Mouse (Mus musculus) spleen, adult 12 weeks (tissue): ENCODE data around the gene Sema5a.

ENCODE experiments used
- DNase-seq: peaks from one replicate; pipeline ENCODE4 v3.0.0; 2022; ENCODE audit warnings: low spot score

Sema5a gene

GRCm38 (mm10) chr15:32356805-32357204 lies 112.2 kb downstream of the Sema5a start:
- DNase-seq, result no peak

DNA sequence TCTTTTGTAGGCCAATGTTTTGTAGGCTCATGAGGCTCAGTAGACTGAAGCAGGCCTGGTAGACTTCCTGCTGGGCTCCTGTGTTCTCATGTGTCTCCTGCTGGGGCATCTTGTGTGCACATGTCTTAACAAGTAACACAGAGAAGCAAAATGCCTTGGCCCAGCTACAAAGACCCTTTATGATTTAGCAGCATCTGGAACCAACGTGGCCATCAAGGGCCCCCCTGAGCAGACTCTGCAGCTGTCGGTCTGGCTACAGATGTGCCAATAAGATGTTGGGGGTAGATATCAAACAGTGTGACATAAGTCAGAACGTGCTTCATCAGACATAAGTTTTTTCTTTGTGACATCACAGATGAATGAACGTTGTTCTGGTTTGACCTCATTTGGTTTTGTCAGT lies 123.2 kb downstream of the Sema5a start:
- DNase-seq, result no peak

DNA sequence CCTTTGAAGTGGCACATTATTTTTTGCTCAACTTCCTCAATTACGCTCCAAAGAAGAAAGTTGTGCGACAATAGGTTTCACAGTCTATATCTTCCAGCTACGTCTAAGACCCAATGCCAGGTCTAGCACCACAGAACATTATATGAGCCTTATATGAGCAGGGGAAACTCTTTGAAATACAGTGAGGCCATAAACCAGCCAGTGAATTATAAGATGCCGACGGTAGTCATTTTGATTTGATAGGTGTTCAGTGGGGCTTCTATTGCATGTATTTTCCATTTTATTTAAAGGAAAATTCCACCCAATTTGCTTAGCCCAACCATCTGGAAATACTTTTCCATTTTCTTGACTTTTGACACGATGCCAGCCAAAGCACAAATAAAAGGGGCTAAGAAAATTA lies 126.3 kb downstream of the Sema5a start:
- DNase-seq, result no peak

GRCm38 (mm10) chr15:32371385-32371784 lies 126.8 kb downstream of the Sema5a start:
- DNase-seq, result no peak

DNA sequence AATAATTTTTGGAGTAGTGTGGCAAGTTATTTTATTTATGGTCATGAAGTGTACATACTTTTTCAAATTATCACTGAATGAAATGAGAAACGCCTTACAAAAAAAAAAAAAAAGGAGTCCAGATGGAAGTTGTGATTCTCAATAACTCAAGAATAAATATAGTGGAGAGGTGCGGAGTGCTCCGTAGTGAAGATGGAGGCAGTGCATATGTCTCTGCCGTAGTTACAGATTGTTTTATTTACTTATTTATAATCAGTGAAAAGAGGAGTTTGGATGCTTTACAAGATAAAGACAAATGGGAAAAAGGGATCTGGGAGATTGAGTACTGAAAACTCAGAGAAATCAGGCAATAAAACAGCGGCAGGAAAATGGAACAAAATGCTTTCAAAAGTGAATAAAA lies 131.7 kb downstream of the Sema5a start:
- DNase-seq, result no peak

DNA sequence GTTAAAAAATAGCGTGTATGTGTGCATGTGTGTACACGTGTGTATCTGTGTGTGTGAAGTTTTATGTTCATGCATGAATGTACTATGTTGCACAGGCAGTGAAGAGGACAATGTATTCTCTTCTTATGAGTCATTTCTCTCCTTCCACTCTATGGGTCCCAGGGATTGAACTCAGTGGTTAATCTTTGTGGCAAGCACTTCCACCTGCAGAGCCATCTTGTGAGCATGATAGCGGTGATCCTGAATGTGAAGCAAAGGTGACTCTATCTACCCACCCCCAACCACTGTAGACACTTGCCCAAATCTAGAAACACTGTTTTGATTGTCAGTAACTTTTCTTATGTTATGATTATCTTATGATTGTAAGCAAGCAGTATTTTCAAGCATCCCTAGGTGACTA lies 133.2 kb downstream of the Sema5a start:
- DNase-seq, result no peak

DNA sequence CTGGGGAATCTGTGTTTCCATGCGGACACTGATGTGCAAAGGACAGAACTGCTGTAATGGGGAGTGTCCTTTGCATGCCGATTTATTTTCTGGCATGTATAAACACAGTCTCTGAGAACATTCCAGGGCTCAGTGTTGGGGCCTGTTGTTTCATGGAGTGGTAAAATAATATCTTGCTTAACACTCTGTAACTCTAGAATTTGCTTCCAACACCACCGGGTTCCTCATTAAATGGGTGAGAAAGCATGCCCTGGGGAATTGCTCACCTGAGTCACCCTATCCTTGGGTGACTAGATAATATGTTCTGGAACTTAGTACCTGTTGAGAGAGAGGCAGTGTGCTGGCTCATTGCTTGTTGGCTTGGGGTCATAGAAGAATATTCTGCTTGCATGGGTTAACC lies 135.7 kb downstream of the Sema5a start:
- DNase-seq, result no peak

- DNase-seq, result no peak
Observed at GRCm38 (mm10) chr15:32382930-32383481, 138.4 kb downstream of the Sema5a start.

GRCm38 (mm10) chr15:32396241-32396890 lies 151.8 kb downstream of the Sema5a start:
- no peak for DNase-seq

DNA sequence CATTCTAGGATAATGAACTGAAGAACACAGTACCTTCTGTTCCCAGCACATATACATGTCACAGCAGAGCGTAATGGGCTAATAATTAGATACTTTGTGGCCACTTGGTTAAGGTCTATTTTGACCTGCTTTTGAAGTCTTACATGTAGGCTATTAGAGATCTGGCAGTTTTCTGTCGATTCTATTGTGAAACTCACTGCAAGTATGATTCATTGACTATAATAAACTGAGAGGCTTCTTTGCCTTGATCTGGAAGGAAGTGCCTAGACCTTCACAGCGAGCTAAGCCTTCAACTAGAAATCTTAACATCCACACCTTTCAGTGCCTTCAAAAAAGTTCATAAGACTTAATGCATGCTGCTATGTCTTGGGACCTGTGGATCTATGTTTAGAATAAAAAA lies 152.5 kb downstream of the Sema5a start:
- DNase-seq, result no peak

- DNase-seq, result no peak
Observed at GRCm38 (mm10) chr15:32398721-32399120, 154.1 kb downstream of the Sema5a start.

GRCm38 (mm10) chr15:32401909-32402527 lies 157.4 kb downstream of the Sema5a start:
- DNase-seq, result no peak

DNA sequence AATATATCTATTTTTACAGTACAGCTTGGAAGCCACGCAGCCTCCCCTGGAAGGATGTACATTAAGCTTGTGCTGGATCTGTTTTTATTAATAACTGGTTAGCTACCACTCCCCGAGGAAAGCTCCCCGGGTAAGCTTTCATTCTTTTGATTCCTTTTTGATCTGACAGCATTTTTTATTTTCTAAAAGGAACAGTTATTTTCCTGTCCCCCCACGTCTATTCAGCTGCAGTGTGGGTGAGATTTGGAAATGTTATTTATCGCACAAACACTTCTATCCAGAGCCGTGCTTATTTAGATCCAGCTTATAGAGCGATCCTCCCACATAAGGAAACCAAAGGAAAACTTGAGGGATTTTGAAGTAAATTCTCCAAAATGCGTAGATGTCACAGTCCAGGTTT lies 158.7 kb downstream of the Sema5a start:
- no peak for DNase-seq

- no peak for DNase-seq
Observed at GRCm38 (mm10) chr15:32406436-32406835, 161.8 kb downstream of the Sema5a start.

- no peak for DNase-seq
Observed at GRCm38 (mm10) chr15:32407766-32408165, 163.2 kb downstream of the Sema5a start.

DNA sequence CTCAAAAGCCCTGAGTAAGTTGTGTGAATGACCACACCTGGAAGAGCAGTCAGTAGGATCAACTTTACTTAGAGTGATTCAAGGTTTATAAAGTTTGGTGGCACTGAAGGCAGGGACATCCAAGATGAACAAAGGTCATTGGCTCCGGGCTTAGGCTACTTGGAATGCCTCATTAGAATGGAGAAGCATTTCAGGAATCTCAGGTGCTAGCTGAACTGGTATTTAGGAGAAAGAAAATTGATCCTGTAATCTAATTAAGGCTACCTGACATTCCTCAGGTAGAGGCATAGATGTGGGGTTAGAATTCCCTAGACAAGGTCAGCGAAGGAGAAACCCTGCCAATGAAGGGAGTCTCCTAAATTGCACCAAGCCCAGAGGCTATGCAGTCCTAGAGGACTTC lies 171.7 kb downstream of the Sema5a start:
- DNase-seq, result no peak

DNA sequence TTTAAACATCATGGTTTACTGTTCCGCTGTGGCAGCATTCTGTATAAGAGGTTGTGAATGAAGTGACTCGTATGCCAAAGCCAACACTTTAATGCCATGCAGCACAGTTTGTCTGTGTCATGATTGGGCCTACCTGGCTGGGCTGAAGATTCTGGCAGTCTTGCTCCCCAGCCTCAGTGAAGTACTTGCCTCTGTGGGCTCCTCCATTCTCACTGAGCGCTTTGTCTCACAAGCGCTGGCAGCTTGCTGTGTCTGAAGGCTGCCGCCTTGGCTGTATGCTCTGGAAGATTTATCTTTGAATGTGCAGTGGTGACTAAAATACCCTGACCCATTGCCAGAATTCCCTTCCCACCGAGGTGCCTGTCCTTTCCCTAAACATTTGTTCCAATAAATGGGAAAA lies 178.0 kb downstream of the Sema5a start:
- DNase-seq, result no peak

GRCm38 (mm10) chr15:32423061-32423460 lies 178.5 kb downstream of the Sema5a start:
- no peak for DNase-seq

GRCm38 (mm10) chr15:32427188-32427924 lies 182.7 kb downstream of the Sema5a start:
- no peak for DNase-seq

DNA sequence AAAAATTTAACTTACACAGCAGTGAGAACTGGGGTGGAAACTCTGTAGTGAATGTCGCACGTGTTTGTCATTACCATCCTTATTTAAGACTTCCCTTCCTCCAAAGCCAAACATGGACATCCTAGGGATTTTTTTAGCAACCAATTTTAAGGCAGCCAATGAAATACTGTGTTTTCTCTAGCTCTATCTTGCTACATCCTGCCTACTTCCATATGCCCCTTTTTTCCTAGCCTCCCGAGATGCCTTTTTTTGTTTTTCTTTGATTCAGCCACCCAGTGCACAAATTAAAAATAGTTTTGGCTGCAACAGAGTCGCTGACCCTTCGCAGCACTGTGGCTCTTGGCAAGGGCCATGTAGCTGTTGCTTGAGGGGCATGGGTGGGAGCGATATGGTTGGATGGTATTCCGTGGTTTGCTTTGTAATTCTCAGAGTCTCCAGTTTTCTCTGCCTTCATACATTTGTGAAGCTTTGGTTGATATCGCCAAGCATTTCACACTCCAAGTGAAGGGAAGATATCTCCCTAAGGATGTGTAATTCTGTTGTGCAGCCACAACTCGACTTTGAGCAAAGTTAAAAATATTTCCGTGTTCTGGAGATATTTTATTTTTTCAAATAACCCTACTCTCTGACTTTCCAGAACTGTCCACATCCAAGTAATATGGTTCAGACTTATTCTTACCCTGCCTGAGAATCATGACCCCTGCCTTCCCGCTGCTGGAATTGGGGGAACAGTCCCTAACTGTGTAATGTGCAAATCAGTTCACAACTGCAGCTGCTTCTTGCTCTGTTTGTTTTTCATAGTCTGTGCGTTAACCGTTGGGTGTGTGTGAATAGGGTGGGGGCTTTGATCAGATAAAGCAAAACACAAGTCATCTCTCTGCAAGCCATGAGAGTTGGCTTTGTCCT lies 188.6 kb downstream of the Sema5a start:
- no peak for DNase-seq

GRCm38 (mm10) chr15:32433833-32434155 lies 189.2 kb downstream of the Sema5a start:
- DNase-seq, result no peak

DNA sequence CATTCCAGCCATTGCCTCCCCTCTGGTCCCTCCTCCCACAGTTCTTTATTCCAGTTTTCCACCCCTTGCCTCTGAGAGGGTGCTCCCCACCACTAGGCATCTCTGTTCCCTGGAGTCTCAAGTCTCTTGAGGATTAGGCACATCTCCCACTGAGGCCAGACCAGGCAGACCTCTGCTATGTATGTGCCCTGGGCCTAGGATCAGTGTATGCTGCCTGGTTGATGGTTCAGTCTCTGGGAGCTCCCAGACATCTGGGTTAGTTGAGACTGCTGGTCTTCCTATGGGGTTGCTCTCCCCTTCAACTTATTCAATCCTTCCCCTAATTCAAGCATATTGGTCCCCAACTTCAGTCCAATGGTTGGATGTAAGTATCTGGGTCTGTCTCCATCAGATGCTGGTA lies 189.7 kb downstream of the Sema5a start:
- no peak for DNase-seq
